Mouse (Mus musculus) MEL (cell line): ENCODE measurements around the gene Mettl5.

Experiments
- EP300 ChIP-seq, 2 experiments: IDR thresholded peaks; 2 replicates each; pipeline ENCODE4 v1.6.1; 2011; ENCODE audit warnings: improper control_type of control experiment in 2 of 2, low read length in 2 of 2, low read depth in 1 of 2, mild to moderate bottlenecking in 1 of 2
- ETS1 ChIP-seq: IDR thresholded peaks from 2 replicates; pipeline ENCODE4 v1.6.1; 2012; ENCODE audit warnings: low read depth, mild to moderate bottlenecking, inconsistent platforms, low read length, improper control_type of control experiment, moderate library complexity
- GATA1 ChIP-seq: IDR thresholded peaks from 2 replicates; pipeline ENCODE4 v1.6.1; 2011; ENCODE audit warnings: low read depth, low read length, improper control_type of control experiment
- NRF1 ChIP-seq: IDR thresholded peaks from 2 replicates; pipeline ENCODE4 v1.6.1; 2014; ENCODE audit warnings: low read depth, mild to moderate bottlenecking, inconsistent platforms, low read length, improper control_type of control experiment, moderate library complexity; ENCODE audit not compliant: poor library complexity, insufficient read depth, severe bottlenecking
- SIN3A ChIP-seq: IDR thresholded peaks from 2 replicates; pipeline ENCODE4 v1.6.1; 2012; ENCODE audit warnings: low read length, improper control_type of control experiment, inconsistent platforms

DNA sequence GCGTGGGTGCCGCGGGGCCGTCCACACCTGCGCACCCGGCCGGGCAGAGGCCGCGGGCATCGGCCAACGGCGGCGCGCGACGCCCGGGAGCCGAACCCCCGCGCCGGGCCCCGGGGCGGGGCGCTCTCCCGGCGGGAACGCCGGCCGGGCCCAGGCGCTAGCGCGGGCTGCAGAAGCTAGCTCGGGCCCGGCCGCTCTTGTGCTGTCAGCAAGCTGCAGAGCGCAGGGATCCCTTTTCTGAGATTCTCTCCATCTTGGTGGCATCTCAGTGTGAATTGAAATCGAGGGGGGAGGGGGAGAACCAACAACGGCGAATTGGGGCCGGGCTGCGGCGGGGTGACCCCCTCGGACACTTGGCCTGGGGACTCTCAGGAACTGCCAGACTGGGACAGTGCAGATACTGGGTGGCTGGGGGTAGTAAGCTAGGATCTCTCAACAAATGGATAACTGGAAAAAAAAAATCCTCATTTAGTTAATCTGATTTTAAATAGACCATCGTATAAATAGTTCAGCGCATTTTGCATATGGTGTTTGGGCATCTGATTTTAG, 62.2 kb downstream of the Mettl5 start:
- TF ChIP-seq EP300 (IDR thresholded peaks at IDR 0.05; ENCODE audit: low read depth in 1 of 2, low read length in 2 of 2): no peak
- TF ChIP-seq NRF1: no peak
- no peak for TF ChIP-seq ETS1
- TF ChIP-seq GATA1: no peak
- TF ChIP-seq SIN3A: 0 out of 2 replicates have a peak, but pooled peaks have one; percentile 19
